Mouse (Mus musculus) heart, embryonic 12.5 days (tissue): Measurements from ENCODE around the gene Ggct. TPM values are rescaled to one million over a fixed set of nuclear protein-coding genes. Genes with fewer than 3 reads are reported as not detected.

Experiments used
- ATAC-seq: fragments of 200-750 bp; cut with Nextera tagmentation; 2 replicates; pipeline ENCODE4 v1.8.0; 2017; ENCODE audit warnings: moderate TSS enrichment, moderate library complexity; ENCODE audit not compliant: insufficient number of reproducible peaks, low FRiP score
- H3K27ac ChIP-seq: fragments of 300-500 bp; sonication (generic); 2 replicates; pipeline ENCODE4 v1.5.1; 2016; ENCODE audit warnings: mild to moderate bottlenecking, moderate library complexity; ENCODE audit not compliant: poor library complexity, severe bottlenecking
- H3K27me3 ChIP-seq: fragments of 300-500 bp; sonication (generic); replicated peaks from 2 replicates; pipeline ENCODE4 v1.6.1; 2016; ENCODE audit warnings: mild to moderate bottlenecking, moderate library complexity
- H3K36me3 ChIP-seq: fragments of 300-500 bp; sonication (generic); 2 replicates; pipeline ENCODE4 v1.6.1; 2016; ENCODE audit warnings: mild to moderate bottlenecking, moderate library complexity
- H3K4me1 ChIP-seq: fragments of 300-500 bp; sonication (generic); replicated peaks from 2 replicates; pipeline ENCODE4 v1.6.1; 2016; ENCODE audit warnings: mild to moderate bottlenecking
- H3K4me2 ChIP-seq: fragments of 300-500 bp; sonication (generic); 2 replicates; pipeline ENCODE4 v1.6.1; 2016; ENCODE audit warnings: mild to moderate bottlenecking, moderate library complexity
- H3K4me3 ChIP-seq: fragments of 300-500 bp; sonication (generic); 2 replicates; pipeline ENCODE4 v1.5.1; 2016; ENCODE audit warnings: mild to moderate bottlenecking
- H3K9ac ChIP-seq: fragments of 300-500 bp; sonication (generic); 2 replicates; pipeline ENCODE4 v1.6.1; 2016; ENCODE audit warnings: mild to moderate bottlenecking, moderate library complexity
- H3K9me3 ChIP-seq: fragments of 300-500 bp; sonication (generic); replicated peaks from 2 replicates; pipeline ENCODE4 v1.6.1; 2016; ENCODE audit warnings: mild to moderate bottlenecking, moderate library complexity
- WGBS: fragments of 180-500 bp; shearing (Covaris S2); methylation state at CpG from one replicate; pipeline ENCODE4 v1.1.7; 2016; 5-methylcytosine and 5-hydroxymethylcytosine counted together
- polyA plus RNA-seq: library from polyadenylated mRNA; unstranded; fragments of >200 nt; fragmentation: Nextera tagmentation; extraction: Ambion mirVana; gene quantifications from 2 replicates; pipeline ENCODE4 v1.2.1, GENCODE M21; 2016

Gene Ggct
- polyA plus RNA-seq, 1 experiment from 2014 or later = 6.9 TPM

DNA sequence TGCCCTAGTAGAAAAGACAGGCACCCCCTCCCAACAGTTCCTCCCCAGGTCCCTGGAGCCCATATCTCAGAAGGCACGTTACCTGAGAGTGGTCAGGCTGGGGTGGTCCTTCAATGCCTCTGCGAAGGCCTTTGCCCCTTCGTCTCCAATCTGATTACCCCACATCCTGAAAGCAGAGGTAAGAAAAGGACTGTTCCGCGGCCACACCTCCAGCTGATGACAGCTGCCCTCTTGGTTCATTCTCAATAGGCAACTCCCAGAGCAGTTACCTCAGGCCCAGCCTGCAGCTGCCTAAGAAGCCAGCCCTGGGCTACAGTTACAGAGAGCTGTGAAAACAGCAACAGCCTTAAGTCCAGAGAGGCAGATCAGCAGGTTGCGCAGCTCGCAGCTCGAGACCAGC lies 58.4 kb downstream of the Ggct start:
- Histone ChIP-seq H3K27me3 (no peaks in the 10 kb centered on the region), H3K4me1 (peaks cover 14% of the 10 kb centered on the region), H3K36me3 (0 out of 2 replicates have a peak, but pooled peaks cover 3% of the 10 kb centered on the region), H3K4me2 (no peak overlapping the region), H3K27ac (no peak overlapping the region), H3K4me3 (no peak overlapping the region), H3K9me3 (0 out of 2 replicates have a peak, but pooled peaks cover 3% of the 10 kb centered on the region), H3K9ac (no peak overlapping the region)
- ATAC-seq = no peak
- 52% methylated on average over 8 of the region's 8 CpGs for WGBS

DNA sequence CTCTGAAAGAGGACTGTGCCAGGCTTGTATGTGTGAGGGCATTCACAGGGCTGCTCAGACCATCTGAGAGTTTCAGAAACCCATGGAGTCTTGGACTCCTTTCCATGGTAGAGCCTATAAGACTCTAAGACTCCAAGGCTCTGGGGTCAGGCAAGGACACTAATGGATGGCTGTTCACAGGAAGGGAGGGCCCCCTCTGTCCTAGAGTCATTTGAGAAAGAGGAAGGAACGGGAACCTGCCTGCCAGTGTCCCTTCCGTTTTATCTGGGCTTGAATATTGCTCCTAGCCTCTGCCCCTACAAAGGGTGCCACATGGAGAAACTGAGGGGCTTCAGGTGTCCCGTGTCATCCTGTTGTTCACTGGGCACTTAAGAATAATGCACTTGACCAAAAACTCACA lies 58.9 kb downstream of the Ggct start:
- H3K9ac ChIP-seq = no peak overlapping the region
- H3K4me1 ChIP-seq = peaks cover 14% of the 10 kb centered on the region
- H3K9me3 ChIP-seq = 0 out of 2 replicates have a peak, but pooled peaks cover 3% of the 10 kb centered on the region
- H3K4me3 ChIP-seq = no peak overlapping the region
- 58% methylated on average over 3 of the region's 3 CpGs for WGBS
- no peak for ATAC-seq
- 0 out of 2 replicates have a peak, but pooled peaks cover 3% of the 10 kb centered on the region for H3K36me3 ChIP-seq
- no peak overlapping the region for H3K4me2 ChIP-seq
- no peak overlapping the region for H3K27ac ChIP-seq
- H3K27me3 ChIP-seq = no peaks in the 10 kb centered on the region

- no peak overlapping the region for H3K9ac ChIP-seq
- 0 out of 2 replicates have a peak, but pooled peaks cover 3% of the 10 kb centered on the region for H3K36me3 ChIP-seq
- no peak for ATAC-seq
- H3K9me3 ChIP-seq = 0 out of 2 replicates have a peak, but pooled peaks cover 3% of the 10 kb centered on the region
- no peak overlapping the region for H3K4me2 ChIP-seq
- H3K27ac ChIP-seq = no peak overlapping the region
- H3K27me3 ChIP-seq = no peaks in the 10 kb centered on the region
- peaks cover 14% of the 10 kb centered on the region for H3K4me1 ChIP-seq
- no peak overlapping the region for H3K4me3 ChIP-seq
- WGBS = 70% methylated on average over 5 of the region's 5 CpGs
Measured at GRCm38 (mm10) chr6:54933216-54933615, 59.5 kb downstream of the Ggct start.

Other genes starting within 250 kb of the Ggct start
- 3.0 and 3.1 TPM in 2 replicates for gene Znrf2, start 176.0 kb downstream of the Ggct start, polyA plus RNA-seq
- 4.1 and 4.2 TPM in 2 replicates for gene Nod1, start 20.3 kb downstream of the Ggct start, polyA plus RNA-seq
- gene Gars, start 45.1 kb upstream of the Ggct start, polyA plus RNA-seq = 189 and 199 TPM in 2 replicates
- 6.4 and 8.0 TPM in 2 replicates for gene Crhr2, start 140.1 kb upstream of the Ggct start, polyA plus RNA-seq
- gene Inmt, start 182.1 kb upstream of the Ggct start, polyA plus RNA-seq = 0.23 TPM in 1 of 2 replicates, not detected in the other
- 6.3 and 7.8 TPM in 2 replicates for gene Mindy4, start 210.4 kb upstream of the Ggct start, polyA plus RNA-seq